Mouse (Mus musculus) cerebellum, adult (tissue): Measurements from ENCODE around the gene Amfr.

Experiments used
- ATAC-seq: cut with Nextera tagmentation; 2 replicates; pipeline ENCODE4 v1.9.2; 2017; ENCODE audit warnings: mild to moderate bottlenecking, moderate library complexity, mixed read lengths; ENCODE audit not compliant: insufficient number of reproducible peaks, low FRiP score, low TSS enrichment

Gene Amfr

DNA sequence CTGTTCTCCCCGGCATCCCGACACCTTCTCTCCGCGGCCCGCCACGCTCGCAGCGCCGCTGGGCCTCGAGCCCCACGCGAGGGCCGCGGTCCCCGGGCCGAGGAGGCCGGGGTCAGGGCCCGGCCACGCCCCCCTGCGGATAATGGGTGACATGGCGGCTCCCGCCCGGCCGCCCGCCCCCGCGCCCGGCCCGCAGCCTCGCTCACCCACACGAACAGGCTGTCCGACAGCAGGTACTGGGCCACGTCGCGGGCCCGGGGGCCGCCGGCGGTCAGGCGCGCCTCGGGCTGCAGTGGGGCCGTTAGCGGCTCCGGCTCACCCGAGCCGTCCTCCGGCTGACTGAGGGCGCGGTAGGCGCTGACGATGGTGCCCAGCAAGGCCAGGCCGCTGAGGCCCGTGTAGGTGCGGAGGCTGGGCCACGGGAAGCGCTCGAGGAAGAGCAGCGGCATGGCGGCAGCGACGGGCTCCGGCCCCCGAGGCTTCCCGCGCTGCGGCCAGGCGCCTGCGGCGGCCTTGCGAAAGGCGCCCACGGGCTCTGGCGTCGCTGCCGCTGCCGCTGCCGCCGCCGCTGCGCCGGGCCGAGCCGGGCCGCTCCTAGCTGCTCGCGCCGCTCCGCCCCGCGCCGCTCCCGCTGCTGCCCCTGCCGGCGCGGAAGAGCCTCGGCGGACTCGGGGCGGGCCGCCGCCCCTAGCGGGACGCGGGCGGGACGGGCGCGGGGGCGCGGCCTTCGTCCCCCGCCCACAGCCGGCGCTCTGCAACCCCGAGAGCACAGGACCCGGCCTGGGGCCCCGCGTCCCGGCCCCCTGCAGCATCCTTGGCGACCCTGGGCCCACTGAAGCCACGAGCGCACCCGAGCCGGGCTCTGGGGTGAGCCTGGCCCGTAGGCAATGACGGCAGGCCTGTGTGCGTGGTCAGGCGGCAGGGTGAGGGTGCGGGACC is at the start of gene Amfr:
Gene Amfr, minus strand, starts transcription at position 830 of the 939 bp plus-strand sequence.
- ATAC-seq, result peak; percentile 88

DNA sequence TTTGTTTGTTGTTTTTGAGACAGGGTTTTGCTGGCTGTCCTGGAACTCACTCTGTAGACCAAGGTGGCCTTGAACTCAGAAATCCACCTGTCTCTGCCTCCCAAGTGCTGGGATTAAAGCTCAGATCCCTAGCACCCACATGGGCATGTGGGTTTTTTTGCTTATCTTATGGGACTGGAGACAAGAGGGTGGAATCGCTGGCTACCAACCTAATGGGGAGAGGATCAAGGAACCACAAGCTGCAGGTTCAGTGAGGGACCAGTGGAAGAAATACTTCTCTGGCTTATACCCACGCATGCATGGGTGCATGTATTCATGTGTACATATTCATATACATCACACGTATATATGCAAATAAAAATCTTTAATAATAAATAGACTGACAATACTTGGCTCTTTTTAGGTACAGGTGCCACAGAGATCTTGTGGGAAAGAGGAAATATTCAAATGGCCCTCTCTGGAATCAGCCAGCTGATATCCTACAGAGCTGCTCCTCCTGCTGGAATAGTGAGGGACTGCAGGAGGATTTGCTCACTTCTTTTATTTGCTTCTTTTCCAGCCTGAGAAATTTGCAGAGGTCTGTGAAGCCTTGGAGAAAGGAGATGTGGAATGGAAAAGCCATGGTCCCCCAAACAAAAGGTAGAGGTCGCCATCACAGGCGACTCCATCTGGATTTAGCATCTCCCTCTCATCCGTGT is 44.7 kb upstream of the Amfr start:
- no peak for ATAC-seq

DNA sequence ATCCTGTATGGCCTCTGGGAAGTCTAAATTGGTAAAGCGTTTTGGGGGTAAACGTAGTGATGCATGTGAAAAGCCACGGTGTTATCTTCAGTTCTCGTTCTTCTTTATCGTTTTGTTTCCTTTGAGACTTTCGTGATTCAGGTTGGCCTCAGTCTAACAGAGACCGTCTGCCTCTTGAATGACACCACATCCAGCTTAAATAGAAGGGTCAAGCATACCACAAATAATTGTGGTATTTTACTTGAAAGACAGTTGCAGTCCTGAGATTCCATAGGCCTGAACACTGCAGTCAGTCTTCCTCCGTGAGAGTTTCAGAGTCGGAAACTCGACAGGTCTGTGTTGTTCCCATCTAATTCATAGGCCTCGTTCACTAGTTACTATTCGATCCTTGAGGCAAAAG is 40.1 kb upstream of the Amfr start:
- ATAC-seq, result no peak

DNA sequence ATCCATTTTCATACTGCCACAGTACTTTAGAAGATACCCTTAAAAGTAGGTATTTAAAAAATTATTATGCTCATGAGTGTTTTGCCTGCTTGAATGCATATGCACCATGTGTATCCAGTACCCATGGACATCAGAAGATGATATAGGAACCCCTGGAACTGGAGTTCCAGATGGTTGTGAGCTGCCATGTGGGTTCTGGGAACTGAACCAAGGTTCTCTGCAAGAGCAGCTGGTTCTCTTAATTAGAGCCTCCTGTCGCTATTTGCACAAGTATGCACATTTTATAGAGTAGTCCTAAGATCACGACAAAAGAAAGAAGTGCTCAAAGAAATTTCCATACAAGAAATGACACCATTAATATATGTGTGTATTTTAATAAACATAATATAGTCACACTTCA is 35.2 kb upstream of the Amfr start:
- no peak for ATAC-seq

DNA sequence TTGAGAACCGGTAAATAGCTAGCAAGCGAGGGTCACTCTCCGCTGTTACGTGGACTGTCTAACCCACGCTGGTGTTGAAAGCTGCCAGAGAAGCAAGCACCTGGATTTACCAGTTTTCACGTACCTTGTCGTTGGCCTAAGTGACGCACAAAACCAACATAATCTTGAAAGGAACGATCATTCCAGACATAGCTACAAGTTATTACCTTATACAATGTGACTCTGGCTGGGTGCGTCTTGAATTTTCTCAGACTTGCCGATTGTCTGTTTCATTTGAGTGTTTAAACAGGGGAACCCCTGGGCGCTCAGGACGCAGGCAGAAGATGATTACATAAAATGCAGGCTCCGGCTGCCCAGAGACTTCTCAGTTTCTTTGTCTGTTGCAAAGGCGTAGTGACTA is 25.2 kb upstream of the Amfr start:
- no peak for ATAC-seq

DNA sequence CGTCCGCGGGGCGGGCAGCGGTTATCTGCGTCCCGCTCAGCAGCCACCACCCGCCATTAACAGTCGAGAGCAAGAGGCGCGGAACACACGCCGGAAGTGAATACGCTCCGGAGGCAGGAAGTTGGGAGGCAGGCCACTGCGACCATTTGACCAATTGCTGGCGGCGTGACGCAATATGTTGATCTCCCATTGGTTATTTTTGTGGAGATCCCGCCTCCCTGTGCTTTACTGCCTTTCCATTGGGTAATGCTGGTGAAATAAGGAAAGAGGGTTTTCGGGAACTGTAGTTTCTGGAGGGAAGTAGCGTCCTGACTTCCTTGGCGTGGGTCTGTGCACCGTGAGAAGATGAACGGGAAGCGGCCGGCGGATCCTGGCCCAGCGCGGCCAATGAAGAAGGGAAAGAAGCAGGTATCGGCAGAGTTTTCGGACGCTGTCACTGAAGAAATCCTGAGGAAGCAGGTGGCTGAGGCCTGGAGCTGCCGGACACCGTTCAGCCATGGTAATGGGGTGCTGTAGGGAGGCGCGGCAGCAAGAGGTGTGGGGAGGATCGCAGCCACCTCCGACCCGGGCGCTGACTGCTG is 24.4 kb upstream of the Amfr start, which contains the start of the genes Nudt21 and Ogfod1:
Gene Nudt21, minus strand, starts transcription at position 88 of the 581 bp plus-strand sequence.
Gene Ogfod1, plus strand, starts transcription at position 255 of the 581 bp plus-strand sequence.
- peak; percentile 99 for ATAC-seq

DNA sequence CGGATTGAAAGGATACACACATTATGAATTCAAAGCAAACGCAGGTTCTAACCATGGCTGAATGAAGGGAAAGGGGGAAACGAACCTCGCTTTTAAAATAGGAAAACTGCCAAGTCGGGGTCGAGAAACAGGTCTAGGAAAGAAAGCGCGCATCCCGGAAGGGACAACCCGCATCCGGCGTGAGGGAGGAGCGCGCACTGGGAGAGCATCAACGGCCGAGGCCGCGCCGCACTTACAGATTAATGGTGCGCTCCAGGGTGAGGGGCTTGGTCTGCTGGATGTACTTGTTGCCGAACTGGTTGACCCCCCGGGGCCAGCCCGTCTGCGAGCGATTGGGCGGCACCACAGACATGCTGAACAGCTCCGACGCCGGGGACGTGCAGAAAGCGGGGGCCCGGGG is 23.9 kb upstream of the Amfr start:
- ATAC-seq, result peak; percentile 47

DNA sequence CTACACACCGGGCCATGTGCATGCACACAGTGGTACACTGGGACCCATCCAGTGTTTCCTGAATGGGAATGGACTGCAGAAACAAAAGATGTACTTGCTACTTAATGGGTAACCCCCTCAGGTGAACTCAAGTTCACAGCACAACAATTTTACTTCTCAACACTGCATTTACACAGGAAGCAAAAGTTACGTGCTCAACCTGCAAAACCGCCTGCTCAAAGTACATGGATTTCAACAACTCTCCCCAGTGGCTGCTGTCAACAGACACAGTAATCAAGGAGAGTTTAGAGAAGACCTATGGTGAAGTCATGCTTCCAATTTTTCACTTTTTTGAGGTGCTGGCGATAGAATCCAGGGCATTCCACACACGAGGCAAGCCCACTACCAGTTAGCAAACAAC is 22.6 kb upstream of the Amfr start:
- no peak for ATAC-seq

DNA sequence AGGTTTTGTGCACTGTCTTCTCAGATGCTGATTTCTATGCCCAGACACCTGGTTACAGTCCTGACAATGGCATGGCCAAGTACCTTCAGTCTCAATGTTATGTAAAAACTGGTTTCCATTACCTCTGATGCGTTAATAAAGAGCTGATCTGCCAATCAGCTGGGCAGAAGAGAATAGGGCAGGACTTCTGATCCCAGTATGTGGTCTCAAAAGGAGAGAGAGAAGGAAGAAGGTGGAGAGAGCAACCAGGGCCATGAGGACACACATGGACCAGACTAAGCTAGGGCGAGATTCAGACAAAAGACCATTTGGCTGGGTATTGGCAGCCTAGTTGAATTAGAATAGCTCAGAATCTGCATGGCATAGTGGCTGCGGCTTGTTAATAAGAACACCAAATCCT is 21.0 kb upstream of the Amfr start:
- no peak for ATAC-seq

DNA sequence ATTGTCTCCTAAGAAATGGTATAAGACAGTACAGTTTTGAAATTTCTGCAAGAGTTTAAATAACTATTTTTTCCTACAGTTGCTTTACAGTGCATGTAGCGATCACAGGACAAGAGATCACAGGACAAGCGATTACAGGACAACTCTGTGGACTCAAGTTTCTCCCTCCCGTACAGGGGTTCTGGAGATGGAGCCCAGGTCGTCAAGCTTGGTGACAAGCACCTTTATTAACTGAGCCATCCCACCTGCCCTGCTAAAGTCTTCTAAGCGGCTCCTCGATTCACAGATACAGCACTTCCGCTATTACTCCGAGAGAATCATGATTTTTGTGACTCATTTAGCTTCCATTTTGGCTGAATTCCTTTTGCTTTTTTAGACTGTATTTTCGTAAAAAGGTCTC is 17.1 kb upstream of the Amfr start:
- no peak for ATAC-seq

DNA sequence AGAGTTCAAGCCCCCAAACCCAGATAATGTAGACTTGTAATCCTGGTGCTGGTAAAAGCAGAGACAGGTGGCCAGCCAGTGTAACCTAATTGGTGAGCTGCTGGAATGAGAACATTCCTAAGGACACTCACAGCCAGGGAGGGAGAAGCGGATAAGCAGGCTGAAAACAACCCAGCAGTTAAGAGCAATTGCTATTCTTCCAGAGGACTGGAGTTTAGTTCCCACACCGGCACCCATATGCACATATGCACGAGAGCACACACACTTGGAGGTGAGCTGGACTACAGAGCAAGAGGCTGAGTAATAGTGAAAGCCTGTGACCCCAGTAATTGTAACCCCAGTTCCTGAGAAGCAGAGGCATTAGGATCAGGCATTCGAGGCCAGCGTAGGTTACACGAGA is 11.3 kb upstream of the Amfr start:
- no peak for ATAC-seq

DNA sequence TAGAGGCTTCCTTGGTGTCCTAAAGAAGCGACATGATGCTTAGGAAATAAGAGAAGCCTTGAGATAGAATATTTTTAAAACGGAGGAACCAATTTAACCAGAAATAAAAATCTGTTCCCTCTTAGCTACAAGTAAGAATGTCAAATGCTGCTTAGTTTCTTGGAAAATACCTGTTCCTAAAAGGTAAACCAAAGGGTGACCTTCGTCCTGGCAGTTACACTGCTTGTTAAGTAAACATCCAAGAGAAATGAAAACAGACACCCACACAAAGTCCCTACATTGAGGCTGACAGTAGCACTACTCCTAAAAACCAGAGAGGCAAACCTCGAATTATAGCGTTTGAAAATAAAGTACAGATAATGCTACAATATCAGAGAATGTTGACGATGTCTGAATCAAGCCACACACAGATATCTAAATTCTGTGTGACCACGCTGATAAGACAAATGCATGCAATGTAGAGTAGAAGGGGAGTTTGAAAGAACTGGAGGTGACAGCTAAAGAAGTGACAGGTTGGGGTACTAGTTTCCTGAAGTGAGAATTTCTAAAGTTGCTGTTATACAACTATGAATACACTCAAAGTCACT is 477 bp upstream of the Amfr start:
- no peak for ATAC-seq

DNA sequence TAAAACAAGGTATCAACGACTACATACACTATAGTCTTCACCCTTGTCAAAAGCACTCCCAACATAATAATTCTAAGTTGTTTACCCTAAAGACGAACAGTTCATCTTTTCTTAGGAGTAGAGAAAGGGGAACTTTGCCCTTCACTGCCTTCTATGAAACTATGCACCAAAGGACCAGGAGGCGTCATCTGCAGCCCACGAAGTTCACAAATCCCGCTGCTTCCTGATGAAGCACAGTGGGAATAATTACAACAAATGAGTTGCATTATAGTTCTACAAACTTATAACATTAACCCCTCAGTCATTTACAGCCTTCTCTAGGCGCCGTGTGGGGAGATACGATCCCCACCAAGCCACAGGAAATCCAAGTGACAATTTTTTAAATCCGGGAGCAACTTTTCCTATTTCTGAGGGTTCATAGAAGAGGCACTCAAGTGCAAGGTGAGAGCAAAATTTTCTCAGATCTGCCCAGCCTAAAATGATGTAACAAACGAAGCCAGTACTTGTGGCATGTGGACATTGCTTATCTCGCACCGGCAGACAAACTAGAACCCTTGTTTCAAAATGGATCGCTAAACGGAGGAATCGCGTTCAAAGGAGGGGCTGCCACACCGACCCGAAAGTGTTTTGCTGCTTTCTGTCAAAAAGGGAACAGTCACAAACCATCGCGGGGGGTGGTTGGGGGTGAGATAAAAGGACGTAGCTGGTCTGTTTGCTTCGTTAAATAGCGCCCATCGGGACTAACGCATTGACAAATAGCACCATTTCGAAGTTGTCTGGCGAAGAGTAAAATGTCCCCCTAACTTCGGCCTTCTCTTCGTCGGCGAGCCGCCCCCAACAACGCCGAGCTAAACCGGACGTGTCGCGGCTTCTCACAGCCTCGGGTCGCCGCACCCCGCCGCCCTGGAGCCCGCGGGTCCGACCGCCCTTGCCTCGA is 1.3 kb downstream of the Amfr start:
- no peak for ATAC-seq

DNA sequence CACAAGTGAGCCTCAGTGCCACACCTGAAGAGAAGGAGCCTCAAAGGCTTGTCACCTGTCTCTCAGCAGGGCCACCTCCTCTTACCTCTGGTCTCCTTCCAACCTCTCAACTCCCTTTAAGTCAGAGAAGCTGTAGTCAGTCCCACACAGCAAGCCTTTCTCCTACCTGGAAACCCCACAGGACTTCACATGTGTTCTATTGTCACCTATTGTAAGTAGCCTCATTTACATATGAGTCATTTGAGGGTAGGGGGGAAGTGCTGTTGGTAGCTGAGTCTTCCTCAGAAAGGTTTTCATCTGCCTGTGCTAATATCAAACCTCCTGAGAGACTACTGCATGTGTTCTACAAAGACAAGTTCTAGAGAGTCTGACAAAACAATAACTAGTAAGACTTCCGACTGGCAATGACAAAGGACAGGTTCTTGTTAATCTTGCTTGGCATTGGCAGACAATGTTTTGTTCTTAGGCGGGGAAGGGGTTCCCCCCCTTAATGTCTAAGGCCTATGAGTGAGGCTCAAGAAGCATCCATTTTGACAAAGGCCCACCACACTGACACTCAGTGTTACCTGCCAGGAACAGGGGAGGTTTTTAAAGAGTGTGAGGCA is 2.4 kb downstream of the Amfr start:
- no peak for ATAC-seq

DNA sequence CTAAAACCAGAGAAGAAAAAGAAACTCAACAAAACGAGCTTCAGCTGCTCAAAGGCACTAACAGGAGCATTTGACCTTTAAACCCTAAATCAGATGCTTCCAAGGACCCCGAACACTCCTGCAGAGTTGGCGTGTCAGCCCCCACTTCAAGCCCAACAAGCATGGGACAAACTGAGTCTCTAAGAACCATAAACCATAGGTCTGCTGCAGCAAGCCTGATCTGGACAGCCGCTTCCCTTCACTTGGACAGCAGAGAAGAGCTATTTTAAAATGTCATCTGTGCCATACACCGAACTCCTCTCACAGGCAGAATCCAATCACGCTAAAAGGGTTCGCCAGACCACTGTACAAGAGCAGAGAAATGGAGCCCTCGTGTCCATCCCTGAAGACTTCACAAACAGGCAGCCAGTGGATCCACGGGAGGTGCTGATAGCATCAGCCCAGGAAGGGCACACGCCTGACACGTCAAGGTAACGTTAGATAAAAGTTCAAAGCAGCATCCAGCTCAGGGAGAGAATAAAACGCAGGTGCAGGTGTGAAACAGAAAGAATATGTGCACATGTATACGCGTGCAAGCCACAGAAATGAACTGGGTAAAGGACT is 3.3 kb downstream of the Amfr start:
- no peak for ATAC-seq

DNA sequence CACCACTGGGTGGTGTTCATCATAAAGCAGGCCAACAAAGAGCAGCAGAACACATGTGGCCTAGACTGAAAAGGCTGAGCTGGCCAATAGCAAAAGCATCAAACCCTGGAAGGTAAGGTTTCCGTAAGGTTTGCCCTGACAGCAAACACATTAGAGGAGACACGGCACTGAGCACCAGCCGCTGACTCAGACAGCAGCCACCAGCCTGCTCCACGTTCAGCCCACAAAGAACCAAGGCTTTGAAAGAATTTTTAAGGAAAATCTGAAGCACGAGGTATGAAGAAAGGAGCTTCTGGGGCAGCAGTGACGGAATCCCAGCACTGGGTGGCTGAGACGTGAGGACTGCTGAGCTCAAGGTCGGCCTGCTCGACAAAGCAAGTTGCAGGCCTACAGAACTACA is 8.5 kb downstream of the Amfr start:
- no peak for ATAC-seq

DNA sequence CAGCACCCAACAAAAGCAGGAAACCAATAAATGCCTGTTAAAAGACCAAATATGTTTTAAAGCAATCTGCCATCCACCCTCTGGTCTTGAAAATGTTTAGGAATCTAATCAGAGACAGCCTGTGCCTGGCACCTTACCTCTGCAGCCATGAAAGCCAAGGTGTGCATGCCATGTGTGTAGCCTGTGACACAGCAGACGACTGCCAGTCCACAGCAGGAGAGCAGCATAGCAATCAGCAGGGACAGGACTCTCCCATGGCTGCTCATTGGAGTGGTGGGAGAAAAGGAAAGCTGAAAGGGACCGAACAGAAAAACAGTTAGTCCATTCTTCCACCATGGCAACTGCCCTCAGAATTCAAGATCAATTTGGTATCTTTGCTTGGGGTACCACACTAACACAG is 13.7 kb downstream of the Amfr start:
- ATAC-seq, result no peak

DNA sequence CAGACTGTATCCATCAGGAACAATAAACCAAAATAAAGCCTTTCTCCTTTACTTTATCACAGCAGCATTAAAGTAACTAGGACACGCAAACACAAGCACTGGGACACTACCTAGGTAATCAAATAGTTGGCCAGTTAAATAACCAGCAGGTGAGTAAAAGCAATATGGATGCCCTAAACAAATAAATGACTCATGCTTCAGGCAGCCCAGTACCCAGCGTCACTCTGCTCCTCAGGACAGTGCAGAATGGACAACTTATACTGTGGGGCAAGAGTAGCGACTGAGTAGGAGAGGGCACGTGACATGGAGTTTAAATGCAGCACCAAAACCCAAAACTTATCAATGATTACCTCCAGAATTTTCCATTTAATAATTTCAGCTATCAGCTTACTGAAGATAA is 22.9 kb downstream of the Amfr start:
- ATAC-seq, result no peak

DNA sequence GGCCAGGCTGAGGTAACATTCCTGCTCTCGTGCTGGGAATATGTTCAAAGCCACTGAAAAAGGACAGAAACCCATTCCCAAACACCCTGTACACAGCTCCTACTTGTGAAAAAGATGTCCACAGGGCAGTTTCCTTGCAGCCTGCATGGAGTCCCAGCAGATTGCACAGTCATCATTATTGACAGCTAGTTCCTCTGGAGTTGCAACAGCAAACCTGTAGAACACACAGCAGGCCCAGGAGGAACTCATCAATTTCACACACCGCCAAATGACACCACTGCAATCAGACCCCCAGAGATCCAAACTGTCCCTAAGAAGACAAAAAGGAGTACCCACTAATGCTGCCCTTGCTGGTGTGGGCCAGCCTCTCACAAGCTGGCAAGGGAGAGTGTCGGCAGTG is 27.9 kb downstream of the Amfr start:
- no peak for ATAC-seq
